Mouse (Mus musculus) hindlimb bud, embryonic 11.5 days (tissue): ENCODE results near the gene Zfp456.
A peak's percentile ranks its signal among the peaks of the same experiment; 100 is the strongest.
"Not testable (repeated sequence)": the region's sequence is repeated elsewhere in the genome, so short reads cannot be mapped to it uniquely, and the experiment has no call there.

Experiments
- DNase-seq: peaks from one replicate; pipeline ENCODE4 v3.0.0-alpha.2; 2012; ENCODE audit warnings: low read depth, low spot score; ENCODE audit errors: extremely low spot score

The Zfp456 gene

GRCm38 (mm10) chr13:67375050-67375911 is at the start of gene Zfp456, which contains the start of gene Gm28041:
Zfp456 (minus strand) TSS chr13:67375810.
Gm28041 (minus strand) TSS chr13:67375733.
- DNase-seq, result peak; percentile 57

- DNase-seq, result not testable (repeated sequence)
Measured at GRCm38 (mm10) chr13:67422532-67422931, 46.9 kb upstream of the Zfp456 start.

GRCm38 (mm10) chr13:67421207-67421857 is 45.7 kb upstream of the Zfp456 start, which contains the start of gene Zfp459:
Zfp459 (minus strand) TSS chr13:67421418.
- DNase-seq, result peak; percentile 67

- no peak for DNase-seq
Measured at GRCm38 (mm10) chr13:67420558-67421206, 45.1 kb upstream of the Zfp456 start.

DNA sequence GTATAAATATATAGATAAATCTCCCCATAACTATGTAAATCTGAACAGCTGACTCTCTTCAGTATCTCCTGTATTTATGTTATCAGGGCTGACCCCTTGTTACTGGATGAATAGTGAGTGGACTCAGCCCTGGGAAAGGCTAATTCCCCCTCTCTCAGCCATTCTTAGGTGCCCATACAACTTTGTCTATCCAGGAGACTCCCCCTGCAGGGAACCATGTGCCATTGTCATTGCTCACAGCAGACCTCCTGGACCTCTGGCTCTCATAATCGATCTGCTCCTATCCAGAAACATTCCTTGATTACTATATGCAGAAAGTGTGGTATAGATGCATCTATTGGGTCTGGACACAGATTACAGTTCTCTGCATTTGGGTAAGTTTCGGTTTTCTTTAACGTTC is 41.2 kb upstream of the Zfp456 start:
- DNase-seq, result no peak

GRCm38 (mm10) chr13:67415759-67416158 is 40.1 kb upstream of the Zfp456 start:
- DNase-seq, result no peak

DNA sequence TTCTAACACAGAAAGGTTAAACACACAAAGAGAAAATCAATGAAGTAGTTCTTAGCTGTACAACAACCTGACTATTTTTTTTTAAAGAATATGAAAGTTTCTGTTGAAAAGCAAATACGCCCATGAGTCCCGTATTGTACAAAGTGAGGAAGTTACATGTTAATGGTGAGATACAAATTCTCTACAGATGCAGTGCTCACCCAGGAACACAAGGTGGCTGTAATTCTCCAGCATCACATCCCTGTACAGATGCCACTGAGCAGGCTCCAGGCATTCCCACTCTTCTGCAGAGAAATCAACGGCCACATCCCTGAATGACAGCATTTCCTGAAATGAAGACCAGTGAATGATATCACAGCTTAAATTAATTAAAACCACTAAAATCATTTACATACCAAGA is 38.0 kb upstream of the Zfp456 start:
- DNase-seq, result not testable (repeated sequence)

DNA sequence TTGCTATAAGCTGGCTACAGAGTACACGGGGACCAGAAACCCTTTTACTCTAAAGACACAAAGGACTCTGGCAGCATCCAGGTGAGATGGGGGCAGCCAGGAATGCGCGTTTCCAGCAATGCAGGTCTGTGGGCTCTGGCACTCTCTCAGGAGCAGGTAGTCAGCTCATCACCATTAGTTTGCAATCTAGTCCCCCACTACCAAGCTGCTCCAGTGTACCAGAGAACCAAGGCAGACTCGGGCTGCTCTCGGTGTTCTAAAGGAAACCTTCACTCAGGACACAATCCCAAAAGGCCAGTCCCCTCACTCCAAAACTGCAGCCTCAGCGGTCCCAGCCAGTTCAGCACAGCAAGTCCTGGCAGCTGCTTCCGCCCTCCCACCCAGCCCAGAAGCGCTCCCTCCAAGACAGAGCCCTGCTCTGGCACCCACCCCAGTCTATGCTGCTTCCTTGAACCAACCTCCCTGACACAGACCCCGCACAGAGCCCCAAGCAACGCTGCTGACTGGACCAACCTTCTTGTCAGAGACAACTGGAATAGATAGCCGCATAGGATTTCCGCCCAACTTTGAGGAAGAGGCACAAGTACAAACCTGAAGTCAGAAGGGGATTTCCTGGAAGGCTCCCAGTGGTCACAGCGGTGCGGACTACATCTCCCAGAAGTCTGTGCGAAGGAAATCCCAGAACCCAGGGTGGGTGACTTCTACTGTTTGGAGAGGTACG is 23.7 kb upstream of the Zfp456 start, which contains the start of gene Zfp429:
Gene Zfp429 (minus strand): TSS at position 637 of the 721 bp plus-strand sequence.
- DNase-seq, result not testable (repeated sequence)

DNA sequence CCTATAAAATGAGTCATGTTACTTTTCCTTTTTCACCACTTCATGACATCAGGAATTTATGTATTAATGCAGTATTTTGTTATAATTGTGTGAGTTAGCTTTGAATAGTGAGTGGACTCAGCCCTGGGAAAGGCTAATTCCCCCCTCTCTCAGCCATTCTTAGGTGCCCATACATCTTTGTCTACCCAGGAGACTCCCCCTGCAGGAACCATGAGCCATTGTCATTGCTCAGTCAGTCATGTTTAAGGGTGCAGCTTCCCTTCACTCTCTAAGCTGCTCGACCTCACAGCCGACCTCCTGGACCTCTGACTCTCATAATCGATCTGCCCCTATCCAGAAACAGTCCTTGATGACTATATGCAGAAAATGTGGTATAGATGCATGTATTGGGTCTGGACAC is 645 bp upstream of the Zfp456 start:
- DNase-seq, result not testable (repeated sequence)

DNA sequence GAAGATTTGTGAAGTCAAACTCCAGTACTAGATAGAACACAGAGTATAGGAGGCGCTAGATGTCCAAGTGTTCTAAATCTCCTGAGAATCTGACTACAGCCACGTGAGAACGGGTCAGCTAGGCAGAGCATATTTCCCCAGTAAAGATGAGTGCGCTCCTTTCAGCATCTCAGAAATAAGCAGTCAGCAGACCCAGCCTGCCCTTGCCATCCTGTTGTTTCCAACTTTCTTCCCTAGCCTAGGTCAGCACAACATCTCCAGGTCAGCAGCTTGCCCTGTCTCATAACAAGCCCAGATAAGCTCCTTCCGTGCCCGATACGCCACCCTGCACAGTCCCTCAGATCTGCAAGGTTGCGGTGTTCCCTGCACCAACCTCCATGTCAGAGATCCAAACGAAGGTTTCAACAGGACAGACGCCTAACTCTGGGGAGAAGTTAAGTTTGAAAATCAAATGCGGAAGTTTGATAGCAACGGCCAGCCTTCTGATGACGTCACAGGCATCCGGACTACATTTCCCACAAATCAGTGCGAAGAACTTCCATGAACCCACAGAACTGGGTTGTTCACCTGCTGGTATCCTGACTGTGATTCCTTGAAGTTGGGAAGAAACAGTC is 15.4 kb downstream of the Zfp456 start, which contains the start of the genes Gm28044 and Zfp953:
Gene Gm28044 (minus strand): TSS at position 406 of the 614 bp plus-strand sequence.
Gene Zfp953 (minus strand): TSS at position 475 of the 614 bp plus-strand sequence.
- peak; percentile 77 for DNase-seq

- DNase-seq, result no peak
Measured at GRCm38 (mm10) chr13:67351854-67352253, 23.8 kb downstream of the Zfp456 start.

DNA sequence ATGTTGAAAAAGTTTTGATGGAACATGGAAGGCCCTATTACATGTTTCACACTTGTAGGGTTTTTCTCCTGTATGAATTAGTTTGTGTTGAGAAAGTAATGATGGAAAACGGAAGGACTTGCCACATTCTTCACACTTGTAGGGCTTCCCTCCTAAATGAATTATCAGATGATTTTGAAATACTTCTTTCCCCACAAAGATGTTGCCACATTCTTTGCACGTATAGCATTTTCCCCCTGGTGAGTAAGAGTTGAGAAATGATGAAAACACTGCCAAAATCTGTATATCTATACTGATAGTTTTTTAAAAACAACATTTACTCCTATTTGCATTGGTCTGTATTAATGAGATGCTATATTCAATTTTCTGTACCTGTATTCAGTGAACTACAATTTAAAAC is 32.2 kb downstream of the Zfp456 start:
- no peak for DNase-seq

DNA sequence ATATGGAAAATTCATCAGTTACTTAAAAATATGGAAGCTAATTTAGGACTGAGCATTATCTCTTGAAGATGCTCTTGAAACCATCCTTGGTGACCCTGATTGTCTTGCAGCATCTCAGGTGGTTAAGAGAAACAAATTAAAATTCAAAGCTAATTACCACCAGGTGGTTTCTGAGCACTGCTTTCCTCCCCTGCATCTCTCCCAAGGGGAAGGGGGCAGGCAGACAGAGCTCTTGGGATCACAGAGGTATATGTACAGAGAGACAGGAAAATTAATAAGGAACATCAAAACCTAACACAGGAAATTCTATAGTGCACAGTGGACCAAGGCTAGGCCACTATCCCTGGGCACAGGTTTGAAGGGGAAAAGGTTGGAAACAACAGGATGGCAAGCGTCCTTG is 42.7 kb downstream of the Zfp456 start:
- peak; percentile 0 for DNase-seq

GRCm38 (mm10) chr13:67332019-67332724 is 43.4 kb downstream of the Zfp456 start, which contains the start of gene Zfp595:
Zfp595 (minus strand) TSS chr13:67332570.
- peak; percentile 67 for DNase-seq
